ENCODE assay signal across 32 mouse cellular contexts in the genomic region with DNA sequence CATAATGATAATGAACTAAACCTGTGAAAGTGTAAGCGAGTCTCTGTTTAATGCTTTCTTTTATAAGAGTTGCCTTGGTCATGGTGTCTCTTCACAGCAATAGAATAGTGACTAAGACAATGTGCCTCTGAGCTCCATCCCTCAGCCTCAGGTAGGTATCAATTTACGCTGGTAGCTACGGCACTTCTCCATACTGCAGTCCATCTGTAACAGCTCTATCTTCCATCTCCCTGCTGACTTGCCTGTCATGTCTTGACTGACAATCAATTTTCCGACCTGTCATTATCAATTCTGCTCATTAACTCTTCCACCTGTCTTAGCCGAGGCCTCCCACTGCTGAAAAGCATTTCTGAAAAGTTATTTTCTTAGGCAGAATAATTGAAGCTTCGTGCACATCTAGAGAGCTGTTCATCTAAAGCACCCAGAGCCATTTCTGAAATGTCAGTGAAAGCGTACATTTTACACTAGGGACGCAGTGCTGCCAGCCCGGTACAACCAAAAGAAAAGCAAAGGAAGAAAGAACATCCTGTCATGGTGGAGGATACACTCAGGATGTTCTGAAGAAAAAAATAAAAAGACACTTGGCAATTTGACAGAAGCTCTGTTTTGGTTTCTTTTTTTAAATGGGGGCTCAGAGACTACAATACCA. TPM values are rescaled to one million over a fixed set of nuclear protein-coding genes. Genes with fewer than 3 reads are reported as not detected.
DNase-seq lines count a peak whose midpoint lies in the region; ATAC-seq and TF ChIP-seq lines count a peak whose summit lies in the region.
"Had no signal": no experiment of that assay in that cellular context is flagged by ENCODE, and none has a peak within 500 bp of the region (broad histone marks: within the 10 kb centered on the region; RNA-seq: fewer than 3 reads in every experiment).

No protein-coding gene starts in this region.

- 0 out of 2 replicates have a peak, but pooled peaks have one; percentile 23 for ATAC-seq in forebrain, postnatal 0 days
- ATAC-seq in lung, embryonic 14.5 days (ENCODE audit: insufficient read depth) = no peak; the same call in 1 of the 2 replicates
- peak; percentile 55 for ATAC-seq in hindbrain, embryonic 16.5 days
- ATAC-seq in megakaryocyte-erythroid progenitor cell, adult 5-6 weeks (replicated peaks; ENCODE audit: low FRiP score, low TSS enrichment, poor library complexity, severe bottlenecking) = no peak
- ATAC-seq: inflammation-experienced regulatory T-cells, adult 6 months; Patski had no signal

- H3K27ac ChIP-seq in forebrain, postnatal 0 days (ENCODE audit: low read depth, low read length) = no peak overlapping the region
- H3K27ac ChIP-seq in forebrain, embryonic 10.5 days = no peak overlapping the region
- no peak overlapping the region for H3K27ac ChIP-seq in lung, embryonic 14.5 days (ENCODE audit: low read depth)
- no peak overlapping the region for H3K27ac ChIP-seq in hindbrain, embryonic 16.5 days (ENCODE audit: low read depth, low read length)
- H3K27ac ChIP-seq: forebrain, embryonic 12.5 days; heart, embryonic 10.5 days; heart, embryonic 15.5 days; kidney, embryonic 15.5 days; layer of hippocampus, adult 2 months; left cerebral cortex, adult 2 months; limb, embryonic 12.5 days; macrophage; stomach, embryonic 15.5 days had no signal

- no peak overlapping the region for H3K4me2 ChIP-seq in forebrain, postnatal 0 days (ENCODE audit: low read depth)
- H3K4me2 ChIP-seq in lung, embryonic 14.5 days = no peak overlapping the region
- H3K4me2 ChIP-seq in hindbrain, embryonic 16.5 days (ENCODE audit: low read length) = no peak overlapping the region
- H3K4me2 ChIP-seq: forebrain, embryonic 12.5 days; heart, embryonic 15.5 days; kidney, embryonic 15.5 days; limb, embryonic 12.5 days; liver, embryonic 11.5 days; stomach, embryonic 15.5 days had no signal

- H3K4me3 ChIP-seq in forebrain, postnatal 0 days (ENCODE audit: low read depth, low read length) = no peak overlapping the region
- H3K4me3 ChIP-seq in forebrain, embryonic 10.5 days = no peak overlapping the region
- no peak overlapping the region for H3K4me3 ChIP-seq in lung, embryonic 14.5 days (ENCODE audit: low read depth, low read length)
- H3K4me3 ChIP-seq in hindbrain, embryonic 16.5 days (ENCODE audit: low read length) = no peak overlapping the region
- H3K4me3 ChIP-seq: erythroblast, embryonic 14.5 days; forebrain, embryonic 12.5 days; heart, embryonic 10.5 days; heart, embryonic 15.5 days; kidney, embryonic 15.5 days; layer of hippocampus, adult 2 months; left cerebral cortex, adult 2 months; limb, embryonic 12.5 days; stomach, embryonic 15.5 days had no signal

- no peaks in the 10 kb centered on the region for H3K4me1 ChIP-seq in forebrain, postnatal 0 days (ENCODE audit: insufficient read depth)
- peaks cover 12% of the 10 kb centered on the region for H3K4me1 ChIP-seq in forebrain, embryonic 10.5 days
- H3K4me1 ChIP-seq in lung, embryonic 14.5 days (ENCODE audit: insufficient read depth) = no peaks in the 10 kb centered on the region
- no peaks in the 10 kb centered on the region; the same call in 1 of the 2 replicates for H3K4me1 ChIP-seq in hindbrain, embryonic 16.5 days (ENCODE audit: control insufficient read depth, insufficient read depth, low read depth, low read length)
- H3K4me1 ChIP-seq: heart, embryonic 10.5 days; heart, embryonic 15.5 days; limb, embryonic 12.5 days had no signal

- H3K36me3 ChIP-seq in forebrain, postnatal 0 days (ENCODE audit: insufficient read depth) = no peaks in the 10 kb centered on the region
- H3K36me3 ChIP-seq in forebrain, embryonic 10.5 days (replicated peaks) = no peaks in the 10 kb centered on the region
- H3K36me3 ChIP-seq in lung, embryonic 14.5 days (ENCODE audit: insufficient read depth) = no peaks in the 10 kb centered on the region
- no peaks in the 10 kb centered on the region for H3K36me3 ChIP-seq in hindbrain, embryonic 16.5 days (ENCODE audit: control insufficient read depth, insufficient read depth, low read length)
- H3K36me3 ChIP-seq: forebrain, embryonic 12.5 days; heart, embryonic 10.5 days; heart, embryonic 15.5 days; kidney, embryonic 15.5 days; limb, embryonic 12.5 days; stomach, embryonic 15.5 days had no signal

- no peaks in the 10 kb centered on the region for H3K9me3 ChIP-seq in forebrain, postnatal 0 days (ENCODE audit: low read length)
- peaks cover 6% of the 10 kb centered on the region; the same call in 1 of the 2 replicates for H3K9me3 ChIP-seq in forebrain, embryonic 10.5 days
- no peaks in the 10 kb centered on the region for H3K9me3 ChIP-seq in lung, embryonic 14.5 days (ENCODE audit: low read depth, low read length)
- peaks cover 4% of the 10 kb centered on the region for H3K9me3 ChIP-seq in hindbrain, embryonic 16.5 days (ENCODE audit: control insufficient read depth, low read length)
- H3K9me3 ChIP-seq: heart, embryonic 10.5 days; heart, embryonic 15.5 days; stomach, embryonic 15.5 days had no signal

- no peak for DNase-seq in forebrain, postnatal 0 days
- no peak for DNase-seq in forebrain, embryonic 10.5 days (ENCODE audit: extremely low spot score, low spot score)
- peak; percentile 68 for DNase-seq in lung, embryonic 14.5 days
- DNase-seq in lung, postnatal 14 days = no peak
- DNase-seq in thymus, postnatal 4 days = no peak
- DNase-seq: cerebellum, adult 2 months; gastrocnemius, postnatal 14 days; heart, postnatal 36 days; kidney, adult 18-20 months; kidney, postnatal 36 days; right cerebral cortex, postnatal 25 days; thymus, postnatal 14 days had no signal

- H3K27me3 ChIP-seq in forebrain, postnatal 0 days (ENCODE audit: insufficient read depth, low read length) = peaks cover 6% of the 10 kb centered on the region
- H3K27me3 ChIP-seq in forebrain, embryonic 10.5 days (ENCODE audit: poor library complexity, severe bottlenecking) = peaks cover 16% of the 10 kb centered on the region
- no peaks in the 10 kb centered on the region for H3K27me3 ChIP-seq in lung, embryonic 14.5 days (ENCODE audit: insufficient read depth, low read length)
- H3K27me3 ChIP-seq in hindbrain, embryonic 16.5 days (replicated peaks; ENCODE audit: control insufficient read depth, insufficient read depth, low read length) = no peaks in the 10 kb centered on the region
- H3K27me3 ChIP-seq: heart, embryonic 15.5 days; kidney, embryonic 15.5 days; limb, embryonic 12.5 days; stomach, embryonic 15.5 days had no signal

- TF ChIP-seq CTCF in forebrain, postnatal 0 days (IDR thresholded peaks at IDR 0.05; ENCODE audit: low read depth) = no peak
- no peak for TF ChIP-seq CTCF in lung, embryonic 14.5 days (IDR thresholded peaks at IDR 0.05; ENCODE audit: low read depth)

- H3K9ac ChIP-seq in forebrain, postnatal 0 days = no peak overlapping the region
- no peak overlapping the region for H3K9ac ChIP-seq in lung, embryonic 14.5 days
- H3K9ac ChIP-seq in hindbrain, embryonic 16.5 days (ENCODE audit: low read depth, low read length) = no peak overlapping the region
- H3K9ac ChIP-seq: forebrain, embryonic 12.5 days; heart, embryonic 15.5 days; kidney, embryonic 15.5 days; limb, embryonic 12.5 days; stomach, embryonic 15.5 days had no signal

- 66% methylated on average over 9 of the region's 9 CpGs for WGBS in forebrain, postnatal 0 days
- WGBS in forebrain, embryonic 10.5 days = 86% methylated on average over 9 of the region's 9 CpGs
- WGBS in lung, embryonic 14.5 days = 70% methylated on average over 9 of the region's 9 CpGs
- 51% methylated on average over 9 of the region's 9 CpGs for WGBS in hindbrain, embryonic 16.5 days

RNA-seq across cellular contexts. Expression of gene Sst, which starts 58.2 kb away (rescaled TPM):
- 220 and 230 TPM in 2 replicates for total RNA-seq in forebrain, postnatal 0 days (2014; rRNA removed)
- 513 and 516 TPM in 2 replicates for polyA plus RNA-seq in forebrain, postnatal 0 days (2015; fragmentation: Nextera tagmentation; extraction: Ambion mirVana)
- 0.68 and 0.95 TPM in 2 replicates for polyA plus RNA-seq in forebrain, embryonic 10.5 days (2016; fragmentation: Nextera tagmentation; extraction: Ambion mirVana)
- polyA plus RNA-seq in lung, embryonic 14.5 days (2014; fragmentation: Nextera tagmentation; extraction: Ambion mirVana) = not detected in 2 replicates
- 295 and 377 TPM in 2 replicates for polyA plus RNA-seq in hindbrain, embryonic 16.5 days (2015; fragmentation: Nextera tagmentation; extraction: Ambion mirVana)
- total RNA-seq in megakaryocyte-erythroid progenitor cell, adult 5-6 weeks (2014; fragmentation: Nextera tagmentation) = not detected in 2 replicates
- not detected in 2 replicates for total RNA-seq in megakaryocyte-erythroid progenitor cell, adult 5-6 weeks (2017)
- total RNA-seq: adrenal gland, postnatal 14 days; gastrocnemius, postnatal 14 days; granulocyte monocyte progenitor cell, adult 5-6 weeks; heart, postnatal 36 days; MEL; neutrophil, adult 5-6 weeks had no signal
- polyA plus RNA-seq: erythroblast, embryonic 14.5 days; heart, embryonic 15.5 days; inflammation-experienced regulatory T-cells, adult 6 months; lung, embryonic 16.5 days; macrophage; Patski had no signal

Comparison
In these comparisons a context has a peak if more than half of its experiments do, and no peak if none do; other contexts are left out.
1. RNA of gene Sst, which starts 58.2 kb away (polyA plus RNA-seq): 513 to 516 TPM in forebrain, postnatal 0 days and 295 to 377 TPM in hindbrain, embryonic 16.5 days; 0.68 to 0.95 TPM in forebrain, embryonic 10.5 days and not detected in lung, embryonic 14.5 days; every median in the first group is over 100 times any median in the second.
2. ATAC-seq: peak in forebrain, postnatal 0 days (single experiment) and hindbrain, embryonic 16.5 days (single experiment); none in lung, embryonic 14.5 days (single experiment) and megakaryocyte-erythroid progenitor cell, adult 5-6 weeks (single experiment).